Mouse (Mus musculus): ENCODE measurements at regions not wholly inside any gene's neighbourhood (a gene's known extent, or its start where the extent isn't known, plus 50 kb on each side); places are given as distances from the start of the nearest gene placed in this dataset.

DNA sequence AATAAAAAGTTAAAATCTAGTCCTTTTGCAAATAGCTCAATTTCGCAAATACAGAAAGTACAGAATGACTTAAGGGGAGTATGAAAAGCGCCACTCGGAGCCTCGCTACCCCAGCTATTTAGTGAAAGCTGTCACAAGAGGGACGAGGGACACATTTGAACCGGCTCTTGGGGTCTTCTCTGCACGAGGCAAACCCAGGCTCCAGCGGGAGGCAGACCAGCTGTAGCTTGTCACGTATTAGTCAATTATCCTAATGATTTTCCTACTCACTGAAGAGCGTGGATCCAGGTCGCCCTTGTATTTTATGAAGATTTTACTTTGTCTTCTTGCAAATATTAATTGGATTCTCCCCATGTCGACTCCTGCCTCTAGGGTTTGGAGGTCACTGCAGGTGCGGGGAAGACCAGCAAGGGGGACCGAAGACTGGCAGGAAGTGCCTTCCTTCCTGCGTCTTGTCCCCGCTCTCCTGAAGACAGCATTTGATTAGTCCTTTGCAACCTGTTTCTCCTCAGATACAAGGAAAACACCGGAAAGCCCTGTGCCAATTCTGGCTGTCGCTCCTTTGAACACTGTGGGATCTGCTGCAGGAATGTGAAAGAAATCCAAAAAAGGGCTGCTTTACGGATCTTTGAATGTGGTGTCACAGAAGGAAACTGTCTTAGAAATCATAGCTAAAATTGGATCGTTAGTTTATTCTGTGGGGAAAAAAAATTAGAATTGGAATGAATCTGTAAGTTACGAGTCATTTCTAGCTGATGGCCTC, 209.1 kb downstream of the Etnk1 start:
- ATAC-seq (ENCODE audit: insufficient number of reproducible peaks, insufficient read depth, low FRiP score, low TSS enrichment, low read depth) = no peak
- H3K9me3 ChIP-seq = no peaks in the 10 kb centered on the region
- WGBS = 81% methylated on average over 21 of the region's 21 CpGs

DNA sequence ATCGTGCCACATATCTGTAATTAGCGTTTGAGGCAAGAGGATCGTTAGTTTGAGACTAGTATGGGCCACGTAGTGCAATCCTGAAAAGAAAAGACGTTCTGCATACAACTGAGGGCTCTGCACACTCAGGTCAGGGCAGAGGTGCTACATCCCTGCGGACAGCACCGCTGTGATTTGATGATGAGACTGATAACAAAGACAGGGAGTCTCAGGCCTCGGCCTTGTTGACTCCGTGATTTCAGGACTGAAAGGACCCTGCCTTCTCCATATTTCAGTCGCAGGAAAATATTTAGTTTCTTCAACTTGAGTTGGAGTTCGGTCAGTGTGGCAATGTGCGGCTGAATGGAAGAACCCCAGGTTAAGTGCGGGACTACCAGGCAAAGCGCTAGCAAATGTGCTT, 210.1 kb downstream of the Etnk1 start:
- no peak for ATAC-seq (ENCODE audit: insufficient number of reproducible peaks, insufficient read depth, low FRiP score, low TSS enrichment, low read depth)
- Histone ChIP-seq H3K4me2 (no peak overlapping the region), H3K27ac (no peak overlapping the region), H3K36me3 (no peaks in the 10 kb centered on the region), H3K9ac (no peak overlapping the region), H3K9me3 (no peaks in the 10 kb centered on the region), H3K4me1 (no peaks in the 10 kb centered on the region), H3K27me3 (peaks cover 13% of the 10 kb centered on the region), H3K4me3 (no peak overlapping the region)
- 91% methylated on average over 14 of the region's 14 CpGs for WGBS

More for the DNA sequence above, 209.1 kb downstream of the Etnk1 start:
- Histone ChIP-seq H3K27me3 (peaks cover 13% of the 10 kb centered on the region), H3K9ac (no peak overlapping the region), H3K36me3 (no peaks in the 10 kb centered on the region), H3K4me2 (no peak overlapping the region), H3K27ac (no peak overlapping the region), H3K4me1 (no peaks in the 10 kb centered on the region), H3K4me3 (no peak overlapping the region)

GRCm38 (mm10) chr6:143378126-143378525, 211.1 kb downstream of the Etnk1 start:
- no peak for ATAC-seq (ENCODE audit: insufficient number of reproducible peaks, insufficient read depth, low FRiP score, low TSS enrichment, low read depth)
- Histone ChIP-seq H3K27ac (no peak overlapping the region), H3K4me2 (no peak overlapping the region), H3K36me3 (no peaks in the 10 kb centered on the region), H3K4me3 (no peak overlapping the region), H3K9me3 (no peaks in the 10 kb centered on the region), H3K4me1 (no peaks in the 10 kb centered on the region), H3K27me3 (peaks cover 11% of the 10 kb centered on the region), H3K9ac (no peak overlapping the region)
- WGBS = 93% methylated on average over 9 of the region's 9 CpGs

DNA sequence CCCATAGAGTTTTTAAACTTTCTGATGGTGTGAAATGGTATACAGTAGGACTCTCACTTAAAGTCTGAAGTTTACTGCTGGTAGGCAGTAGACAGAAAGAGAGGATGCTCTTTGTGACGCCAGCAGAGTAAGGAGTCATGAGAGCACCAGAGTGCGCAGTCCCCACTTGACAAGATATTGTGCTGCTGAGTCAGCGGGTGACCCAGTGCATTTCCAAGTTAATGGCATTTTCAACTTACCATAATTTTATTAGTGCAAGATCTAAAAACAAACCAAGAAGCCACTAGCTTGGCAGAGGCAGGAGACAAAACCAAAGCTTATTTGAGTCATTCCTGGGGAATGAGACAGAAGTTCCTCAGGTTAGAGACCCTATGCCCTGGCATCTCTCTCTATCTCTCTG, 213.5 kb downstream of the Etnk1 start:
- no peaks in the 10 kb centered on the region for H3K4me1 ChIP-seq
- no peak for ATAC-seq (ENCODE audit: insufficient number of reproducible peaks, insufficient read depth, low FRiP score, low TSS enrichment, low read depth)
- H3K9me3 ChIP-seq = no peaks in the 10 kb centered on the region
- no peak overlapping the region for H3K9ac ChIP-seq
- no peaks in the 10 kb centered on the region for H3K36me3 ChIP-seq
- no peak overlapping the region for H3K4me3 ChIP-seq
- peaks cover 7% of the 10 kb centered on the region; the same call in 1 of the 2 replicates for H3K27me3 ChIP-seq
- no peak overlapping the region for H3K4me2 ChIP-seq
- 91% methylated on average over 3 of the region's 3 CpGs for WGBS
- no peak overlapping the region for H3K27ac ChIP-seq

DNA sequence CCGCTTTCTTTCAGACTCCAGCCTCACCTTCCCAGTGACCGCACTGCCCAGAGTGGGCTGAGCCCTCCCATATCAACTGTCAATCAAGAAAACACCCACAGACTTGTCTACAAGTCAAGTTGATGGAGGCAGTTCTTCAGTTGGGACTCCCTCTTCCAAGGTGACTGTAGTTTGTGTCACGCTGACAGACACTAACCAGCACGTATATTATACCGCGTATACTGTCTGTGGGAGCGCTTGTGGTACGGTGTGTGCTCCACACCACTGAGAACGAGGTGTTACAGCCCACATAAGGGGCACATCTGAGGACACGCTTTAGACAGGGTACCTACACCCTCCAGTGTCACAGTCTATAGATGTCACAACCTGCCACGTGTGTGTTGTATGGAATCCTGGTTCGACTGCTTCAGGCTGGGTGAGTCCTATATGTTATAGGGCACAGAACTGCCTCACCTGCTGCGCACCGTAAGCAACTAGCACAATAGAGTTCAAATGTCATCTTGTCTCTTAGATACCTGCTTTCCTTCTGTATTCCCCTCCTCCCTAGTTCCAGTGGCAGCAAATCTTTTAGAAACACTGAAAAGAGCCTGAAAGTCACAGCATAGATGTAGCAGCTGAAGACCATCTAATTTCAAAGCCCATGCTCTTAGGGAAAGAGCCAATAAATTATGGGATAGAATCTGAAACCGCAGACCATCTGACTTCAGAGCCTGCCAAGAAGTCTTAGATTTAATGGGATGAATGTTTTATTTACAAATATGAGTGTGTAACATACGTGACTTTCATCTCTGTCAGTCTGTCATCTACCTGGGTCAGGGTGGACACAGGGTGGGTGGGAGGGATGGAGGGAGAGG, 219.8 kb downstream of the Etnk1 start:
- H3K9me3 ChIP-seq = no peaks in the 10 kb centered on the region
- H3K36me3 ChIP-seq = no peaks in the 10 kb centered on the region
- ATAC-seq (ENCODE audit: insufficient number of reproducible peaks, insufficient read depth, low FRiP score, low TSS enrichment, low read depth) = no peak
- H3K4me3 ChIP-seq = no peak overlapping the region
- no peak overlapping the region for H3K4me2 ChIP-seq
- peaks cover 5% of the 10 kb centered on the region; the same call in 1 of the 2 replicates for H3K27me3 ChIP-seq
- H3K27ac ChIP-seq = no peak overlapping the region
- H3K4me1 ChIP-seq = 0 out of 2 replicates have a peak, but pooled peaks cover 3% of the 10 kb centered on the region
- H3K9ac ChIP-seq = no peak overlapping the region
- 89% methylated on average over 16 of the region's 16 CpGs for WGBS

GRCm38 (mm10) chr6:143393543-143394207, 226.7 kb downstream of the Etnk1 start:
- Histone ChIP-seq H3K4me3 (no peak overlapping the region), H3K36me3 (no peaks in the 10 kb centered on the region), H3K27ac (no peak overlapping the region), H3K27me3 (peaks cover 15% of the 10 kb centered on the region), H3K9me3 (no peaks in the 10 kb centered on the region), H3K9ac (no peak overlapping the region), H3K4me1 (peaks cover 10% of the 10 kb centered on the region), H3K4me2 (no peak overlapping the region)
- 41% methylated on average over 10 of the region's 10 CpGs for WGBS
- ATAC-seq (ENCODE audit: insufficient number of reproducible peaks, insufficient read depth, low FRiP score, low TSS enrichment, low read depth) = no peak

GRCm38 (mm10) chr6:143394377-143394776, 227.4 kb downstream of the Etnk1 start:
- no peak overlapping the region for H3K9ac ChIP-seq
- WGBS = 83% methylated on average over 15 of the region's 15 CpGs
- no peak for ATAC-seq (ENCODE audit: insufficient number of reproducible peaks, insufficient read depth, low FRiP score, low TSS enrichment, low read depth)
- H3K36me3 ChIP-seq = no peaks in the 10 kb centered on the region
- peaks cover 10% of the 10 kb centered on the region for H3K4me1 ChIP-seq
- no peak overlapping the region for H3K4me2 ChIP-seq
- H3K27me3 ChIP-seq = peaks cover 22% of the 10 kb centered on the region
- no peak overlapping the region for H3K4me3 ChIP-seq
- no peaks in the 10 kb centered on the region for H3K9me3 ChIP-seq
- no peak overlapping the region for H3K27ac ChIP-seq

GRCm38 (mm10) chr6:143401436-143401835, 234.4 kb downstream of the Etnk1 start:
- Histone ChIP-seq H3K4me1 (no peaks in the 10 kb centered on the region), H3K9ac (no peak overlapping the region), H3K4me2 (no peak overlapping the region), H3K36me3 (no peaks in the 10 kb centered on the region), H3K27me3 (peaks cover 40% of the 10 kb centered on the region), H3K27ac (no peak overlapping the region), H3K4me3 (no peak overlapping the region), H3K9me3 (no peaks in the 10 kb centered on the region)
- no peak for ATAC-seq (ENCODE audit: insufficient number of reproducible peaks, insufficient read depth, low FRiP score, low TSS enrichment, low read depth)
- 34% methylated on average over 8 of the region's 8 CpGs for WGBS

DNA sequence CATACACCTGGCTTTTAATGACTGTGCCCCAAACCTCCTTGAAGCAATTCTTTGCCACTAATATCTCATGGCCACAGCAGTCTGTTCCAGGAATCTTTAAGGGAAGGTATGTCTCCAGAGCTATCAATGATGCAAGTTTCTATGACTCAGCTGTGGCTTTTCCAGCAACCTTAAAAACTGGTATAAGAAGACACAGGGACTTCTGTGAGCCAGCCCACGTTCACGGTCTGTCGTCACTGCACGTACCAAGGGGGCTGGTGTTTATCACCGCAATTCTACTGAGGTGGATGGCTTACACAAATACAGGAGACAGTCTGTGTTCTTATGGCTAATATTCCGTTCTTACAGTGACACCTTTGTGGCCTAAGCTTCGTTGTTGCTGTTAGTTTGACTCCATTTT, 234.9 kb downstream of the Etnk1 start:
- no peaks in the 10 kb centered on the region for H3K4me1 ChIP-seq
- no peaks in the 10 kb centered on the region for H3K9me3 ChIP-seq
- no peak for ATAC-seq (ENCODE audit: insufficient number of reproducible peaks, insufficient read depth, low FRiP score, low TSS enrichment, low read depth)
- no peak overlapping the region for H3K4me2 ChIP-seq
- peaks cover 37% of the 10 kb centered on the region for H3K27me3 ChIP-seq
- 85% methylated on average over 7 of the region's 7 CpGs for WGBS
- H3K4me3 ChIP-seq = no peak overlapping the region
- no peak overlapping the region for H3K27ac ChIP-seq
- H3K36me3 ChIP-seq = no peaks in the 10 kb centered on the region
- no peak overlapping the region for H3K9ac ChIP-seq

DNA sequence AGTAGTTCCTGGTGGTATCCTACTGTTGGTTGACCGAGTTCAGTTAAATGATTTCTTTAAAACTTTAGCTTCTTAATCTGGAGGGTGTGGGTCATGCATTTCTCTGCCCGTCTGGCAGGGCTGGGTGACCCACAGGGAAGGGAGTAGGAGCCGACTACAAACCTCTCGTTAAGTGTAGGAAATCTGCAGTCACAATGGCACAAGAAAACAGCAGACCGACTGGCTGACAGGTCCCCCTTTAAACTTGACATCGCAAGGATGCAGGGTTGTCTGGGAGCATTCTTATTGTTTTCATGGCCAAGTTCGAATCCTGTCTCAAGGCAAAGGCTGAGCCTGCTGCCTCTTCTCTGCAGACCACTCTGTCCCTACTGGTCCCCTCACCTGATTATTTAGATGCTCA, 235.7 kb downstream of the Etnk1 start:
- ATAC-seq (ENCODE audit: insufficient number of reproducible peaks, insufficient read depth, low FRiP score, low TSS enrichment, low read depth) = no peak
- H3K9ac ChIP-seq = no peak overlapping the region
- WGBS = 80% methylated on average over 7 of the region's 7 CpGs
- peaks cover 35% of the 10 kb centered on the region for H3K27me3 ChIP-seq
- no peak overlapping the region for H3K4me2 ChIP-seq
- H3K4me3 ChIP-seq = no peak overlapping the region
- no peaks in the 10 kb centered on the region for H3K9me3 ChIP-seq
- no peaks in the 10 kb centered on the region for H3K36me3 ChIP-seq
- no peaks in the 10 kb centered on the region for H3K4me1 ChIP-seq
- no peak overlapping the region for H3K27ac ChIP-seq

DNA sequence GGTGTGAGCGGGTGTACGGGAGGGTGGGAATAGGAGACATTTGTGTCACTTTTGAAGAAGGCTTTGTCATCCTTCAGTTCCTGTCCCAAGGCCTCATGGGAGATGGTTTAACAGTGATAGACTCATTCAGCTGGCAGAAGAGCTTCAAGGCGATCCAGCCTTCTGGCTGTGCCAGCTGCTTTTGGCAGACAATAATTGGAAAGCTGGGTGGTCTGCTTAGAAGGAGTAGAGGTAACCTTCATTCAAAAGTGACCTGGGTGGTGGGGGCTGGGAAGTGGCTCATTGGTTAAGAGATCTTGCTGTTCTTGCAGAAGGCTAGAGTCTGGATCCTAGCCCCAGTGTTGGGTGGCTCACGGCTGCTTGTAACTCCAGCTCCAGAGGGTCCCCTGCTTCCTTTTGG, 237.5 kb downstream of the Etnk1 start:
- Histone ChIP-seq H3K9ac (no peak overlapping the region), H3K4me2 (no peak overlapping the region), H3K27me3 (peaks cover 33% of the 10 kb centered on the region), H3K4me1 (no peaks in the 10 kb centered on the region), H3K4me3 (no peak overlapping the region), H3K9me3 (no peaks in the 10 kb centered on the region), H3K36me3 (no peaks in the 10 kb centered on the region), H3K27ac (no peak overlapping the region)
- ATAC-seq (ENCODE audit: insufficient number of reproducible peaks, insufficient read depth, low FRiP score, low TSS enrichment, low read depth) = no peak
- WGBS = 88% methylated on average over 4 of the region's 4 CpGs
